Mouse (Mus musculus) R1 (cell line): ENCODE measurements at regions not wholly inside any gene's neighbourhood (a gene's known extent, or its start where the extent isn't known, plus 50 kb on each side); places are given as distances from the start of the nearest gene placed in this dataset.

Experiments
- DNase-seq: peaks from one replicate; pipeline ENCODE4 v3.0.0-alpha.2; 2018; ENCODE audit warnings: low read depth, low spot score

GRCm38 (mm10) chr17:18715501-18715900 is 142.6 kb downstream of the Vmn2r96 start:
- DNase-seq, result peak; percentile 9

GRCm38 (mm10) chr17:18718275-18718674 is 145.3 kb downstream of the Vmn2r96 start:
- DNase-seq, result no peak

GRCm38 (mm10) chr17:18719795-18720194 is 146.8 kb downstream of the Vmn2r96 start:
- no peak for DNase-seq
